Mouse (Mus musculus) cerebellum, adult 2 months (tissue): ENCODE results near the gene BC037034. TPM values are rescaled to one million over a fixed set of nuclear protein-coding genes. Genes with fewer than 3 reads are reported as not detected.

Experiments used
- DNase-seq, 2 experiments: peaks; one replicate each; pipeline ENCODE4 v3.0.0; 2021
- H3K27ac ChIP-seq: fragments of 200-500 bp; 2 replicates; pipeline ENCODE4 v1.5.1; 2012; ENCODE audit warnings: low read length, control low read depth, inconsistent platforms; ENCODE audit not compliant: insufficient read depth
- H3K27me3 ChIP-seq: fragments of 200-500 bp; 2 replicates; pipeline ENCODE4 v1.6.1; 2012; ENCODE audit warnings: inconsistent platforms, mild to moderate bottlenecking, low read length, moderate library complexity; ENCODE audit not compliant: control insufficient read depth, insufficient read depth
- H3K4me1 ChIP-seq: fragments of 200-500 bp; 2 replicates; pipeline ENCODE4 v1.6.1; 2011; ENCODE audit warnings: low read length; ENCODE audit not compliant: control insufficient read depth, insufficient read depth
- H3K4me3 ChIP-seq: fragments of 200-500 bp; replicated peaks from 2 replicates; pipeline ENCODE3; 2011; ENCODE audit warnings: mild to moderate bottlenecking, low read depth, low read length, control low read depth; ENCODE audit not compliant: insufficient read depth
- CTCF ChIP-seq: fragments of 200-500 bp; IDR thresholded peaks from 2 replicates; pipeline ENCODE4 v1.5.1; 2011; ENCODE audit warnings: low read depth, mild to moderate bottlenecking, control low read depth, low read length, moderate library complexity, borderline replicate concordance; ENCODE audit not compliant: insufficient read depth
- POLR2A ChIP-seq: fragments of 200-500 bp; IDR thresholded peaks from 2 replicates; pipeline ENCODE4 v1.6.1; 2011; ENCODE audit warnings: low read length, control low read depth, borderline replicate concordance; ENCODE audit not compliant: insufficient read depth
- WGBS: fragments of 180-500 bp; shearing (Covaris S2); methylation state at CpG from one replicate; pipeline ENCODE4 v1.1.7; 2018; 5-methylcytosine and 5-hydroxymethylcytosine counted together
- polyA plus RNA-seq: library from polyadenylated mRNA; depleted of rRNA; stranded (reverse); fragments of >200 nt; gene quantifications from 2 replicates; pipeline ENCODE4 v1.2.3, GENCODE M21; 2012

The BC037034 gene
- polyA plus RNA-seq, 1 experiment: 92.0 TPM

DNA sequence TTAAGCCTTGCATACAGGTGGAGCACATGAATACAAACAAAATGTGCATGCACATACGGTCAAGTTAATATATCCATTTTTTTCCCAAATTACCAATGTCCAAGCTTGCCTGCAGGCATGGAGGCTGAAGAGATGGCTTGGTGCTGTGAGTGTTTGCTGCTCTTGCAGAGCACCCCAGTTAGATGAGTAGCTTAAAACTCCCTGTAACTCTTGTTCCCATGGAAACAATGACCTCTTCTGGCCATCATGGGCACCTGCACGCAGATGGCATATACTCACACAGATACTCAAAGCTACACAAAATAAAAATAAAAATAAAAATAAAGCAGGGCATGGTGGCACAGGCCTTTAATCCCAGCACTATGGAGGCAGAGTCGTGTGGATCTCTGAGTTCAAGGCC, 10.8 kb downstream of the BC037034 start:
- Histone ChIP-seq H3K4me1 (no peaks in the 10 kb centered on the region; the same call in 1 of the 2 replicates), H3K27ac (no peak overlapping the region), H3K27me3 (no peaks in the 10 kb centered on the region), H3K4me3 (no peak overlapping the region)
- 95% methylated on average over 3 of the region's 3 CpGs for WGBS
- TF ChIP-seq CTCF (no peak), POLR2A (no peak)
- DNase-seq: no peak

GRCm38 (mm10) chr5:138251144-138251543, 12.7 kb downstream of the BC037034 start:
- 82% methylated on average over 12 of the region's 12 CpGs for WGBS
- Histone ChIP-seq H3K27ac (no peak overlapping the region), H3K27me3 (no peaks in the 10 kb centered on the region), H3K4me1 (no peaks in the 10 kb centered on the region), H3K4me3 (no peak overlapping the region)
- no peak for TF ChIP-seq POLR2A
- TF ChIP-seq CTCF: no peak
- no peak for DNase-seq

DNA sequence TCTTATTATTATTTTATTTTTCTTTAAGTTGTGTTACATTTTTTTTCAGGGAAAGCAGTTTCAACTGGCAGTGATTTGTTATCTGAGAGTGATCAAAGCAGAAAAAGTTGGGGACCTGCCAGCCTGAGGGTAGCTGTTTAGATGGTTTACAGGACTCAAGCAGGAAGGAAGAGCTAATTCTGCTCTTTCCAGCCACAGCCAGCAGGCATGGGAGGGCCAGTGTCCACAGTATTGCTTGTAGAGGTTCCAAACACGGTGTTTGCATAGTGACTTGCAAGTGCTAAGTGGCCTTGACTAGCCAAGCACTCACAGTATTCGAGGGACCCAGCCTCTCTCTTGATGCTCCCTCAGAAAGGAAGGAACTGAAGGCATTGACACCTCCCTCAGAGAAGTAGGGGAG, 22.3 kb downstream of the BC037034 start:
- Histone ChIP-seq H3K27ac (no peak overlapping the region), H3K4me1 (no peaks in the 10 kb centered on the region), H3K27me3 (no peaks in the 10 kb centered on the region), H3K4me3 (no peak overlapping the region)
- TF ChIP-seq POLR2A: no peak
- TF ChIP-seq CTCF: no peak
- WGBS: 38% methylated on average over 2 of the region's 2 CpGs
- DNase-seq: no peak

- Histone ChIP-seq H3K4me1 (no peaks in the 10 kb centered on the region), H3K4me3 (no peak overlapping the region), H3K27me3 (no peaks in the 10 kb centered on the region), H3K27ac (no peak overlapping the region)
- no peak for DNase-seq
- TF ChIP-seq POLR2A: no peak
Observed at GRCm38 (mm10) chr5:138234224-138234623, 29.6 kb downstream of the BC037034 start.

GRCm38 (mm10) chr5:138233778-138234177, 30.1 kb downstream of the BC037034 start:
- no peak overlapping the region for H3K4me3 ChIP-seq
- H3K27ac ChIP-seq: no peak overlapping the region
- whole genome bisulfite sequencing: 72% methylated on average over 2 of the region's 2 CpGs
- H3K4me1 ChIP-seq: no peaks in the 10 kb centered on the region
- no peak for TF ChIP-seq POLR2A
- no peak for TF ChIP-seq CTCF
- no peak for DNase-seq
- H3K27me3 ChIP-seq: no peaks in the 10 kb centered on the region

DNA sequence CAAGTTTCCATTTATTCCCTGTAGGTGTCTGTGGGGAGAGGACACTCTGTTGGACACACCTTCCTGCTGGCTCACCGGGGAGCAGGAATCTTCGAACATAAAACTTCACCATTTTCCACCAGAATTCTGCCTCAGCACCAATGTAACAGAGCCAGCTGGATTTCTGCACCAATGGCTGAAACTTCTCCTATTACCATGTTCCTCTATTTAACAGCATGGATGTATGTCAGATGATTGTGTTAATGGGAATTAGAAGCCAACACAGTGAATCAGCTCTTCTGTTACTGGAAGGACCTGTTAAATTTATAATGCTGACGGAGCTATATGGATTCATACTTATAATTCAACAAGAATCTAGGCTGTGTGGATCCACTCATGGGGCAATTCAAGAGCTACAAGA, 34.3 kb downstream of the BC037034 start:
- 92% methylated on average over 3 of the region's 3 CpGs for WGBS
- H3K4me1 ChIP-seq: no peaks in the 10 kb centered on the region
- TF ChIP-seq CTCF: no peak
- no peak for TF ChIP-seq POLR2A
- no peak for DNase-seq
- no peak overlapping the region for H3K27ac ChIP-seq
- no peak overlapping the region for H3K4me3 ChIP-seq
- no peaks in the 10 kb centered on the region for H3K27me3 ChIP-seq

- H3K27me3 ChIP-seq: no peaks in the 10 kb centered on the region; the same call in 1 of the 2 replicates
- TF ChIP-seq POLR2A: no peak
- TF ChIP-seq CTCF: peak; percentile 39; the same call in 1 of the 2 replicates
- 54% methylated on average over 3 of the region's 3 CpGs for WGBS
- H3K27ac ChIP-seq: no peak overlapping the region
- H3K4me1 ChIP-seq: no peaks in the 10 kb centered on the region
- H3K4me3 ChIP-seq: no peak overlapping the region
- no peak for DNase-seq
Observed at GRCm38 (mm10) chr5:138228026-138228425, 35.8 kb downstream of the BC037034 start.

- no peak for TF ChIP-seq CTCF
- TF ChIP-seq POLR2A: no peak
- 65% methylated on average over 2 of the region's 2 CpGs for WGBS
- H3K4me3 ChIP-seq: no peak overlapping the region
- no peak overlapping the region for H3K27ac ChIP-seq
- DNase-seq: no peak
- H3K27me3 ChIP-seq: no peaks in the 10 kb centered on the region; the same call in 1 of the 2 replicates
- H3K4me1 ChIP-seq: no peaks in the 10 kb centered on the region
Observed at GRCm38 (mm10) chr5:138227367-138227766, 36.5 kb downstream of the BC037034 start.
